Mouse (Mus musculus): ENCODE measurements around the gene Pramel7.

DNA sequence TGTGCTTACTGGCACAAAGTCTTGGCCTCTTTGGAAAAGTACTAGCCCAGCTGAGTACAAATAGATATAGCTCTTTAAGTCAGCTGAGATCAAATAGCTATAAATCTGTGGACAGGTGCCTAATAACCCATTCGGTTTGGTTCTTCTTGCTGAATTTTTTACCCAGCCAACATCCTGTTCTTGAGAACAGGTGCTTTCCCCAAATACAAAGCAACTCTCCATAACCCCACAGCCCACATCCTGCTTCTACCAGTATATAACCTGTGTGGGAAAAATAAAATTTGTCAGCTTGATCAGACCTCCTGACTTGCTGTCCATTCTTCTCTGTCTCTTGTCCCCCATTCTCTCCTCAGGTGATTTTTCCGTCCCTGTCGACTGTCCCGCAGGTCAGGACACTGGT is 35.1 kb downstream of the Pramel7 start:
- TF ChIP-seq CTCF (conservative IDR thresholded peaks at IDR 0.05; ENCODE audit: low read length), result no peak
- TF ChIP-seq NANOG (IDR thresholded peaks at IDR 0.05; ENCODE audit: borderline replicate concordance, low read length), result no peak

Data from E14TG2a.4 (cell line).